Mouse (Mus musculus) heart, postnatal 0 days (tissue): ENCODE measurements at regions not wholly inside any gene's neighbourhood (a gene's known extent, or its start where the extent isn't known, plus 50 kb on each side); places are given as distances from the start of the nearest gene placed in this dataset.

Source experiments
- CTCF ChIP-seq: IDR thresholded peaks from 2 replicates; pipeline ENCODE4 v1.5.1; 2016; ENCODE audit warnings: antibody characterized with exemption, control low read depth, low read depth
- EP300 ChIP-seq: IDR thresholded peaks from 2 replicates; pipeline ENCODE4 v1.6.1; 2016; ENCODE audit warnings: antibody characterized with exemption, low read depth

GRCm38 (mm10) chr7:69655583-69655982 is 711.0 kb downstream of the Nr2f2 start:
- no peak for TF ChIP-seq CTCF
- no peak for TF ChIP-seq EP300
